10 mouse cellular contexts compared by ENCODE assay signal in the genomic region with DNA sequence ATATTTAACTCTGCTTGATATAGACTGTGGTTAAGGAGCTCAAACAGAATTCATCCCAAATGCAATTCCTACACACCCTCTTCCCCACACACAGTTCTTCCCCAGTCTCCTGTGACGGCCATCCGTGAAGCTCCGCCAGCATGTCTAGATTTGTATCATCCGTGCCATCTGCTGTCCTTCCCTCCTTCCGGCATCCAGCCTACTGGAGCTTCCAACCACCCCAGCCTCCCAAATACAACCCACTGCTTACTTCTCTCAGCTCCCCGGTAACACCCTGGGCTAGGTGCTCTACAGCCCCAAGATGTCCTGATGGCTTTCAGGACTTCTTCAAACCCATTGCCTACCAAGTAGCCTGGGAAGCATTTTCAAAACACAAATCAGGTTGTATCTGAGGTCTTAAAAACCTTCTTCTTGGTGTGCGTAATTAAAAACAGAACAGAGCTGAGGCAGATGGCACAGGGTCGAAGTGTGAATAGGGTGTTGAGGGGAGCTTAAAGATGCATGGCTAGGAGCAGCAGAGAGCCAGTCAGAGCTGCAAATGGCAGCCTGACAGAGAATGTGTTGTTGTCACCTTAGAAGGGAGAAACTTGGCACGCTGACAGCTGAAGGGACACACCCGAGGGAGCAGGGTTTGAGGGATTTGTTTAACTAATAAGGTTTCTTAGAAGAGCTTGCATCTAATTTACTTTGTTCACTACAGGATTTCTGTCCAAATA.
DNase-seq lines count a peak whose midpoint lies in the region; ATAC-seq lines count a peak whose summit lies in the region.
"Had no signal": no experiment of that assay in that cellular context is flagged by ENCODE, and none has a peak within 500 bp of the region (broad histone marks: within the 10 kb centered on the region; RNA-seq: fewer than 3 reads in every experiment).

No protein-coding gene starts in this region.

- peaks cover 13% of the 10 kb centered on the region for H3K4me1 ChIP-seq in forebrain, embryonic 12.5 days
- H3K4me1 ChIP-seq in kidney, embryonic 14.5 days (ENCODE audit: control insufficient read depth, insufficient read depth, low read length) = no peaks in the 10 kb centered on the region

- ATAC-seq in forebrain, embryonic 12.5 days (ENCODE audit: low FRiP score) = peak; percentile 69; the same call in 1 of the 2 replicates
- ATAC-seq in kidney, embryonic 14.5 days (ENCODE audit: low FRiP score, low TSS enrichment) = no peak

- no peaks in the 10 kb centered on the region for H3K9me3 ChIP-seq in forebrain, embryonic 12.5 days
- no peaks in the 10 kb centered on the region for H3K9me3 ChIP-seq in kidney, embryonic 14.5 days (ENCODE audit: control insufficient read depth, low read length)
- H3K9me3 ChIP-seq: limb, embryonic 13.5 days had no signal

- peak overlapping the region; percentile 74; the same call in 1 of the 2 replicates for H3K27ac ChIP-seq in forebrain, embryonic 12.5 days
- no peak overlapping the region for H3K27ac ChIP-seq in kidney, embryonic 14.5 days (ENCODE audit: low read depth, low read length)
- H3K27ac ChIP-seq: limb, embryonic 13.5 days had no signal

- WGBS in forebrain, embryonic 12.5 days = 61% methylated on average over 10 of the region's 10 CpGs
- WGBS in kidney, embryonic 14.5 days = 48% methylated on average over 10 of the region's 10 CpGs

- peak; percentile 32 for DNase-seq in layer of hippocampus, adult 11-12 months (ENCODE audit: low spot score)
- DNase-seq in layer of hippocampus, adult 9-10 months (ENCODE audit: low spot score) = no peak
- DNase-seq in left cerebral cortex, adult 11 months (ENCODE audit: low spot score) = peak; percentile 23
- peak; percentile 54 to 65 for DNase-seq in right cerebral cortex, postnatal 36 days (ENCODE audit: low spot score in 2 of 2)
- DNase-seq in thymus, postnatal 36 days = no peak
- DNase-seq in kidney, postnatal 10 days = no peak
- DNase-seq: adrenal gland, postnatal 25 days had no signal

- no peaks in the 10 kb centered on the region for H3K36me3 ChIP-seq in forebrain, embryonic 12.5 days (replicated peaks)
- H3K36me3 ChIP-seq in kidney, embryonic 14.5 days (ENCODE audit: control insufficient read depth, insufficient read depth, low read length) = no peaks in the 10 kb centered on the region
- H3K36me3 ChIP-seq: limb, embryonic 13.5 days had no signal

- no peak overlapping the region for H3K9ac ChIP-seq in forebrain, embryonic 12.5 days
- no peak overlapping the region for H3K9ac ChIP-seq in kidney, embryonic 14.5 days (ENCODE audit: low read depth, low read length)
- H3K9ac ChIP-seq: limb, embryonic 13.5 days had no signal

- H3K4me3 ChIP-seq in forebrain, embryonic 12.5 days (replicated peaks) = no peak overlapping the region
- H3K4me3 ChIP-seq in kidney, embryonic 14.5 days (ENCODE audit: low read length) = no peak overlapping the region
- H3K4me3 ChIP-seq: limb, embryonic 13.5 days had no signal

- H3K4me2 ChIP-seq in forebrain, embryonic 12.5 days = no peak overlapping the region
- no peak overlapping the region for H3K4me2 ChIP-seq in kidney, embryonic 14.5 days (replicated peaks; ENCODE audit: low read depth, low read length)
- H3K4me2 ChIP-seq: limb, embryonic 13.5 days had no signal

- no peaks in the 10 kb centered on the region for H3K27me3 ChIP-seq in forebrain, embryonic 12.5 days
- no peaks in the 10 kb centered on the region for H3K27me3 ChIP-seq in kidney, embryonic 14.5 days (ENCODE audit: control insufficient read depth, insufficient read depth, low read length)
- H3K27me3 ChIP-seq: limb, embryonic 13.5 days had no signal

Comparison
In these comparisons a context has a peak if more than half of its experiments do, and no peak if none do; other contexts are left out.
1. DNase-seq: peak in layer of hippocampus, adult 11-12 months (single experiment), left cerebral cortex, adult 11 months (single experiment) and right cerebral cortex, postnatal 36 days (2 of 2); none in layer of hippocampus, adult 9-10 months (single experiment), thymus, postnatal 36 days (0 of 2) and kidney, postnatal 10 days (single experiment).